Mouse (Mus musculus): ENCODE results near the gene Taok3.

DNA sequence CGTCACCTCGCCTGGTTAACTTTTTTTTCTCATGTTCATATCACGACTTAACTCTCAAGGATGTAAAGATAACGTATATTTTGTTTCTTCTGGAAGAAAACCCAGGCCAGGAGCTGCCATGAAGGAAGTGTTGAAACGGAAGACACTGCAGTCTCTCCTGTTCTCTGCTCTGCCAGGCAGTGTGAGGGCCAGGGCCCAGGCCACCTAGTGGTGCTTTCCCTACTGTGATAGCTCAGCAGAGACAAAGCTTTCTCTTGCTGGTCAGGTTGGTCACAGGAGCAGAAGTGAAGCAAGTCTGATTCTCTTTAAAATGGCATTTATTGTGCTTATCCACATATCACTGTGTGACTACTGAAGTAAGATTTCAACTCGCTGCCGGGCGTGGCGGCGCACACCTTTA, 161.6 kb downstream of the Taok3 start:
- TF ChIP-seq CTCF (IDR thresholded peaks at IDR 0.05; ENCODE audit: insufficient read depth, low read depth, low read length) (no peak), POLR2A (IDR thresholded peaks at IDR 0.05; ENCODE audit: insufficient read depth, low read depth, low read length) (no peak)

Measured in olfactory bulb, adult 2 months (tissue).